Mouse (Mus musculus) common myeloid progenitor, adult 5-6 weeks (primary cell): Measurements from ENCODE around the gene Ly6g6c. TPM values are rescaled to one million over a fixed set of nuclear protein-coding genes. Genes with fewer than 3 reads are reported as not detected.

Experiments used
- ATAC-seq: replicated peaks from 2 replicates; pipeline ENCODE4 v1.8.0; 2016; ENCODE audit warnings: low read depth, mild to moderate bottlenecking, moderate TSS enrichment, inconsistent platforms; ENCODE audit not compliant: poor library complexity, severe bottlenecking
- total RNA-seq: library from RNA; stranded (forward); fragments of 200-1000, 187-1606 nt; gene quantifications from 2 replicates; pipeline ENCODE4 v1.2.3, GENCODE M21; 2017

Ly6g6c gene
- total RNA-seq, 1 experiment from 2014 or later, result not detected

DNA sequence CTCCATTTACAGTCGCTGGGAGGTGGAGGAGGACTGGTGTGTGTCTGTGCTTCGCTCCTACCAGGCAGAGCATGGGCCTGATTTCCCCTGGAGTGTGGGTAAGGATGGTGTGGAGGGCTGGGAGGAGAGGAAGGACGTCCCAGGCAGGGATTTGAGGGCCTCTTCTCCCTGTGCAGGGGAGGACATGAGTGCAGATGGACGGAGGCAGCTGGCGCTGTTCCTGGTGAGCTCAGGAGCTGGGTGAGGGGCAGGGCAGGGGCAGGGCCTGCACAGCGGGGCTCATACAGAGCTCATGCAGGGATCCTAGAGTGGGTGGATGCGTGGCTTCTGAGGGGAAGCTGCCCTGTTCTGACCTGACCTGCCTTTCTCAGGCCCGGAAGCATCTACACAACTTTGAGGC, 37.1 kb downstream of the Ly6g6c start:
- ATAC-seq, result no peak

- ATAC-seq, result peak; percentile 58
Measured at GRCm38 (mm10) chr17:35103221-35103690, 38.1 kb downstream of the Ly6g6c start.

- ATAC-seq, result no peak
Measured at GRCm38 (mm10) chr17:35104079-35104478, 38.9 kb downstream of the Ly6g6c start.

GRCm38 (mm10) chr17:35104754-35105153, 39.6 kb downstream of the Ly6g6c start:
- peak; percentile 55 for ATAC-seq

- ATAC-seq, result 0 out of 2 replicates have a peak, but pooled peaks have one; percentile 22
Measured at GRCm38 (mm10) chr17:35105740-35106389, 40.7 kb downstream of the Ly6g6c start.

DNA sequence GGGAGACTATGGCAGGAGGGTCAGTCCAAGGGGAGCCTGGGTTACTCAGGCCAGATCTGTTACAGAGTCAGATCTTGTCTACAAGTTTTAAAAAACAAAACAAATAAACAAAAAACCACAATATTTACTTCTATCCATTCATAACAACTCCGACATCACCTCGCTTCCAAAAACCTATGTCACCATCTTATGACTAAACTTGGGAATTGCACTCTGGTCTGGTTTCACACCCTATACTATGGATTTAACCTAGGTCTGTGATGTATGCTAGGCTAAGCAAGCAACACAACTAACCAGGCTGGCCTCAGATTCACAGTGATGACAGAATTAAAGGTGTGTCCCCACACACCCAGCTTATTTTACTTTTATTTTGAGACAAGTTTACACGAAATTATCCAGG, 41.3 kb downstream of the Ly6g6c start:
- ATAC-seq, result no peak

DNA sequence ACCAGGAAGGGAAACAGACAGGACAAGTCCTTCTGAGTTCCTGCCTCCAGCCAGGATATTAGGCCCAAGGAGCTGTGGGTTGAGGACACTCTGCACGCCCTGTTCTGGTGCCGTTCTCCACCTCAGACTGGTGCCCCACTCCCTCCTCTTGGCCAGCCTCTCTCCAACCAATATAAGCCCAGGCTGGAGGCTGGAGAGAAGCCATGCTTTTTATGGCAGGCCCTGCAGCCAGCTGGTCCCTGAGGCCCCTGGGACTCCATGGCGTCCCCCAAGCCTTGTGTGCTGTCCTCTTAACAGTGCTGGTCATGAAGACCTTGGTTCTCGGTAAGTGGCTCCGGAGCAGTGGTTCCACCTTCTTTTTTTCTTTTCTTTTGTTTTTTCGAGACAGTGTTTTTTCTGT, 42.9 kb downstream of the Ly6g6c start, which contains the start of gene Ly6g5c:
TSS of gene Ly6g5c (plus strand) at position 183 of the 400 bp plus-strand sequence.
- no peak for ATAC-seq

- no peak for ATAC-seq
Measured at GRCm38 (mm10) chr17:35111774-35112173, 46.6 kb downstream of the Ly6g6c start.

DNA sequence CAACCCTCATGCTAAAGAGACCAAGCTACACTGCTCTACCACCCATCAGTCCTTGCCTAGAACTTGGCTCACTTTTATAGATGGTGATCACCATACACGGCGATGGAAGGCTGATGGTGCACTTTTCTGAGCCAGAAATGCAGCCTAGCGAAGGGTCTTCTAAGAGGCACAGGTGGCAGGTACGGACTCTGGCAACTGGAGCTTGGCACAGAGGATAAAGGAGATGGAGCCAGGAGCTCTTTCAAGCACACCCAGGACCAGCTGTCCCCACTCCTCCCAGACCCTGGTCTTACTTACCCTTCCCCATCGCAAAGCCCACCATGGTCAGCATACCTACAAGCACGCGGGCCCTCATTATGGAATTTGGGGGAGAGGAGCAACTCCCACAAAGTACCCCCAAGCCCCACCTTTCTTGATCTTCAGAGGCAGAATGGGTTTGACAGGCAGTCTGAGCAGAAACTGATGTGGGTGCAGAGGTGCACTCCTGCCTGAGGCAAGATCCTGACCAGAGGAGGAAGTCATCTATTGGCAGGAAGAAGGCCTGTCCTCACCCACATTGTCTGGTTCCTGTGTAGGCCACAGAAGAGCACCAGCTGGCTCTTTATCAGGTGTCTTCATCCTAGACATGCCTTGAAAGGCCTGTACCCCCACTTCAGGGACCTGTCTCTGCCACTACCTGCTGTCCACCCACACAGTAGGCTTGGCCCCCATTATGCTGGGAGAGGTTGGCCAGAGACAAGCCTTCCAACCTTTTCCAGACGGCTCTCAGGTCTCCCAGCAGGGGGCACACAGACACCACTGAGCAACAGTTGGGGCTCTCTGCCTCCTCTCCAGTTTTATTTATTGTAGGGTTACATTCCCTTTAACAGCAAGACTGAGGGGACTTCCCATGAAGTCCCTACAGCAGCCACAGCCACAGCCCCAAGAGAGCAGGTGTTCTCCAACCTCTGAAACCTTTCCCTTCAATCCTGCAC, 50.1 kb downstream of the Ly6g6c start, which contains the start of gene Ly6g5b:
TSS of gene Ly6g5b (minus strand) at position 383 of the 974 bp plus-strand sequence.
- ATAC-seq, result peak; percentile 71

Other genes with a start within 250 kb of the Ly6g6c start
- gene Stk19, start 228.4 kb upstream of the Ly6g6c start, total RNA-seq, result 10.0 and 32.9 TPM in 2 replicates
- 21.2 and 27.9 TPM in 2 replicates for gene Dxo, start 228.4 kb upstream of the Ly6g6c start, total RNA-seq
- gene Skiv2l, start 215.2 kb upstream of the Ly6g6c start, total RNA-seq, result 28.9 and 33.8 TPM in 2 replicates
- gene Nelfe, start 215.0 kb upstream of the Ly6g6c start, total RNA-seq, result 39.6 and 41.9 TPM in 2 replicates
- gene Cfb, start 202.9 kb upstream of the Ly6g6c start, total RNA-seq, result not detected in 2 replicates
- 11.1 and 16.2 TPM in 2 replicates for gene Zbtb12, start 185.9 kb upstream of the Ly6g6c start, total RNA-seq
- gene Gm20547, start 183.3 kb upstream of the Ly6g6c start, total RNA-seq, result not detected in 2 replicates
- gene C2, start 167.1 kb upstream of the Ly6g6c start, total RNA-seq, result 2.8 and 10.0 TPM in 2 replicates
- 96.6 and 107 TPM in 2 replicates for gene Ehmt2, start 166.9 kb upstream of the Ly6g6c start, total RNA-seq
- gene Slc44a4, start 150.9 kb upstream of the Ly6g6c start, total RNA-seq, result not detected in 2 replicates
- gene Neu1, start 134.1 kb upstream of the Ly6g6c start, total RNA-seq, result 3.4 and 5.0 TPM in 2 replicates
- gene Hspa1b, start 106.2 kb upstream of the Ly6g6c start, total RNA-seq, result 79.3 and 84.3 TPM in 2 replicates
- not detected in 2 replicates for gene Gm20481, start 95.5 kb upstream of the Ly6g6c start, total RNA-seq
- 33.5 and 47.4 TPM in 2 replicates for gene Hspa1a, start 93.2 kb upstream of the Ly6g6c start, total RNA-seq
- 0.63 TPM in 1 of 2 replicates, not detected in the other for gene Hspa1l, start 92.7 kb upstream of the Ly6g6c start, total RNA-seq
- gene Lsm2, start 83.5 kb upstream of the Ly6g6c start, total RNA-seq, result 26.9 and 34.1 TPM in 2 replicates
- 174 and 210 TPM in 2 replicates for gene Vars, start 64.4 kb upstream of the Ly6g6c start, total RNA-seq
- 0.32 TPM in 1 of 2 replicates, not detected in the other for gene Vwa7, start 48.8 kb upstream of the Ly6g6c start, total RNA-seq
- gene Sapcd1, start 37.4 kb upstream of the Ly6g6c start, total RNA-seq, result 1.2 and 4.4 TPM in 2 replicates
- gene Msh5, start 18.6 kb upstream of the Ly6g6c start, total RNA-seq, result 3.8 and 4.2 TPM in 2 replicates
- gene Clic1, start 15.4 kb upstream of the Ly6g6c start, total RNA-seq, result 214 and 220 TPM in 2 replicates
- gene Ddah2, start 6.4 kb upstream of the Ly6g6c start, total RNA-seq, result 21.3 and 26.7 TPM in 2 replicates
- not detected in 2 replicates for gene Mpig6b, start 796 bp downstream of the Ly6g6c start, total RNA-seq
- not detected in 2 replicates for gene Ly6g6e, start 11.5 kb downstream of the Ly6g6c start, total RNA-seq
- gene Ly6g6d, start 12.7 kb downstream of the Ly6g6c start, total RNA-seq, result not detected in 2 replicates
- gene Ly6g6f, start 20.2 kb downstream of the Ly6g6c start, total RNA-seq, result not detected in 2 replicates
- 33.1 and 38.8 TPM in 2 replicates for gene Abhd16a, start 23.9 kb downstream of the Ly6g6c start, total RNA-seq
- gene Ly6g5c, start 42.9 kb downstream of the Ly6g6c start, total RNA-seq, result not detected in 2 replicates
- not detected in 2 replicates for gene Ly6g5b, start 50.0 kb downstream of the Ly6g6c start, total RNA-seq
- 39.5 and 50.1 TPM in 2 replicates for gene Gpank1, start 56.1 kb downstream of the Ly6g6c start, total RNA-seq
- 286 and 306 TPM in 2 replicates for gene Csnk2b, start 56.7 kb downstream of the Ly6g6c start, total RNA-seq
- gene D17H6S53E, start 61.0 kb downstream of the Ly6g6c start, total RNA-seq, result 6.3 and 8.2 TPM in 2 replicates
- gene Apom, start 66.7 kb downstream of the Ly6g6c start, total RNA-seq, result not detected in 2 replicates
- 58.8 and 103 TPM in 2 replicates for gene Bag6, start 69.8 kb downstream of the Ly6g6c start, total RNA-seq
- 74.7 and 110 TPM in 2 replicates for gene Prrc2a, start 99.5 kb downstream of the Ly6g6c start, total RNA-seq
- 4.7 and 5.4 TPM in 2 replicates for gene Aif1, start 110.7 kb downstream of the Ly6g6c start, total RNA-seq
- 44.3 and 51.6 TPM in 2 replicates for gene Lst1, start 123.1 kb downstream of the Ly6g6c start, total RNA-seq
- gene Ltb, start 129.1 kb downstream of the Ly6g6c start, total RNA-seq, result 1.1 and 1.8 TPM in 2 replicates
- gene Tnf, start 136.6 kb downstream of the Ly6g6c start, total RNA-seq, result 9.4 and 11.3 TPM in 2 replicates
- not detected in 2 replicates for gene Lta, start 140.0 kb downstream of the Ly6g6c start, total RNA-seq
- not detected in 2 replicates for gene Gm16181, start 155.4 kb downstream of the Ly6g6c start, total RNA-seq
- 1.6 and 1.8 TPM in 2 replicates for gene Atp6v1g2, start 168.3 kb downstream of the Ly6g6c start, total RNA-seq
- 5.2 and 7.0 TPM in 2 replicates for gene Nfkbil1, start 170.4 kb downstream of the Ly6g6c start, total RNA-seq
- 199 and 218 TPM in 2 replicates for gene Ddx39b, start 176.4 kb downstream of the Ly6g6c start, total RNA-seq
- 427 and 466 TPM in 2 replicates for gene H2-D1, start 197.3 kb downstream of the Ly6g6c start, total RNA-seq